Mouse (Mus musculus): ENCODE results near the gene Gm11937. TPM values are rescaled to one million over a fixed set of nuclear protein-coding genes. Genes with fewer than 3 reads are reported as not detected.

Gene Gm11937
- polyA plus RNA-seq, 1 experiment from 2014 or later = not detected

GRCm38 (mm10) chr11:99573164-99573563 lies 36.8 kb downstream of the Gm11937 start:
- H3K4me3 ChIP-seq = no peak overlapping the region
- H3K27me3 ChIP-seq (ENCODE audit: insufficient read depth, poor library complexity, severe bottlenecking) = no peaks in the 10 kb centered on the region
- peaks cover 4% of the 10 kb centered on the region; the same call in 1 of the 2 replicates for H3K4me1 ChIP-seq (replicated peaks)
- no peaks in the 10 kb centered on the region for H3K36me3 ChIP-seq
- 42% methylated on average over 4 of the region's 4 CpGs for WGBS
- no peak overlapping the region for H3K27ac ChIP-seq
- H3K9me3 ChIP-seq = no peaks in the 10 kb centered on the region
- DNase-seq (ENCODE audit: low spot score) = no peak

GRCm38 (mm10) chr11:99566530-99566929 lies 43.5 kb downstream of the Gm11937 start, which contains the start of gene Krtap3-1:
TSS of gene Krtap3-1 (minus strand) at chr11:99566630.
- WGBS = 91% methylated on average over 7 of the region's 7 CpGs
- Histone ChIP-seq H3K36me3 (no peaks in the 10 kb centered on the region), H3K27me3 (ENCODE audit: insufficient read depth, poor library complexity, severe bottlenecking) (no peaks in the 10 kb centered on the region), H3K9me3 (no peaks in the 10 kb centered on the region), H3K4me3 (no peak within 1 kb of the TSS), H3K27ac (no peak within 1 kb of the TSS), H3K4me1 (replicated peaks) (no peaks in the 10 kb centered on the region)
- DNase-seq (ENCODE audit: low spot score) = no peak

- DNase-seq (ENCODE audit: low spot score) = no peak
- Histone ChIP-seq H3K27me3 (ENCODE audit: insufficient read depth, poor library complexity, severe bottlenecking) (no peaks in the 10 kb centered on the region), H3K36me3 (no peaks in the 10 kb centered on the region), H3K4me3 (no peak overlapping the region), H3K4me1 (replicated peaks) (no peaks in the 10 kb centered on the region), H3K9me3 (no peaks in the 10 kb centered on the region), H3K27ac (no peak overlapping the region)
- WGBS = 81% methylated on average over 6 of the region's 6 CpGs
Measured at GRCm38 (mm10) chr11:99562580-99562979, 47.4 kb downstream of the Gm11937 start.

Other genes with a start within 250 kb of the Gm11937 start
- gene Krt28, start 235.3 kb downstream of the Gm11937 start, polyA plus RNA-seq (2016; fragmentation: Nextera tagmentation; extraction: Ambion mirVana) = 0.25 and 0.26 TPM in 2 replicates
- gene Krt10, start 220.8 kb downstream of the Gm11937 start, polyA plus RNA-seq (2016; fragmentation: Nextera tagmentation; extraction: Ambion mirVana) = 22.4 and 27.4 TPM in 2 replicates
- gene Krt12, start 187.9 kb downstream of the Gm11937 start, polyA plus RNA-seq (2016; fragmentation: Nextera tagmentation; extraction: Ambion mirVana) = 0.09 TPM in 1 of 2 replicates, not detected in the other
- 0.35 and 1.6 TPM in 2 replicates for gene Krt20, start 172.0 kb downstream of the Gm11937 start, polyA plus RNA-seq (2016; fragmentation: Nextera tagmentation; extraction: Ambion mirVana)
- gene Krt23, start 117.1 kb downstream of the Gm11937 start, polyA plus RNA-seq (2016; fragmentation: Nextera tagmentation; extraction: Ambion mirVana) = 0.24 TPM in 1 of 2 replicates, not detected in the other
- gene Krt39, start 88.9 kb downstream of the Gm11937 start, polyA plus RNA-seq (2016; fragmentation: Nextera tagmentation; extraction: Ambion mirVana) = not detected in 2 replicates
- gene Krt40, start 67.0 kb downstream of the Gm11937 start, polyA plus RNA-seq (2016; fragmentation: Nextera tagmentation; extraction: Ambion mirVana) = not detected in 2 replicates
- not detected in 2 replicates for gene Krtap3-3, start 59.3 kb downstream of the Gm11937 start, polyA plus RNA-seq (2016; fragmentation: Nextera tagmentation; extraction: Ambion mirVana)
- gene Krtap3-2, start 53.3 kb downstream of the Gm11937 start, polyA plus RNA-seq (2016; fragmentation: Nextera tagmentation; extraction: Ambion mirVana) = not detected in 2 replicates
- gene Gm11939, start 50.7 kb downstream of the Gm11937 start, polyA plus RNA-seq (2016; fragmentation: Nextera tagmentation; extraction: Ambion mirVana) = not detected in 2 replicates
- not detected in 2 replicates for gene Krtap3-1, start 43.6 kb downstream of the Gm11937 start, polyA plus RNA-seq (2016; fragmentation: Nextera tagmentation; extraction: Ambion mirVana)
- gene Krtap1-5, start 29.2 kb downstream of the Gm11937 start, polyA plus RNA-seq (2016; fragmentation: Nextera tagmentation; extraction: Ambion mirVana) = not detected in 2 replicates
- gene Krtap1-4, start 26.5 kb downstream of the Gm11937 start, polyA plus RNA-seq (2016; fragmentation: Nextera tagmentation; extraction: Ambion mirVana) = not detected in 2 replicates
- gene Krtap1-3, start 18.9 kb downstream of the Gm11937 start, polyA plus RNA-seq (2016; fragmentation: Nextera tagmentation; extraction: Ambion mirVana) = not detected in 2 replicates
- gene Krtap9-3, start 12.1 kb downstream of the Gm11937 start, polyA plus RNA-seq (2016; fragmentation: Nextera tagmentation; extraction: Ambion mirVana) = not detected in 2 replicates
- gene Gm11938, start 6.9 kb downstream of the Gm11937 start, polyA plus RNA-seq (2016; fragmentation: Nextera tagmentation; extraction: Ambion mirVana) = not detected in 2 replicates
- not detected in 2 replicates for gene Krtap2-4, start 4.7 kb upstream of the Gm11937 start, polyA plus RNA-seq (2016; fragmentation: Nextera tagmentation; extraction: Ambion mirVana)
- gene Gm11562, start 10.2 kb upstream of the Gm11937 start, polyA plus RNA-seq (2016; fragmentation: Nextera tagmentation; extraction: Ambion mirVana) = not detected in 2 replicates
- not detected in 2 replicates for gene Krtap4-1, start 18.0 kb upstream of the Gm11937 start, polyA plus RNA-seq (2016; fragmentation: Nextera tagmentation; extraction: Ambion mirVana)
- gene Krtap4-2, start 24.9 kb upstream of the Gm11937 start, polyA plus RNA-seq (2016; fragmentation: Nextera tagmentation; extraction: Ambion mirVana) = not detected in 2 replicates
- gene Krtap4-7, start 33.9 kb upstream of the Gm11937 start, polyA plus RNA-seq (2016; fragmentation: Nextera tagmentation; extraction: Ambion mirVana) = not detected in 2 replicates
- not detected in 2 replicates for gene Gm11555, start 40.0 kb upstream of the Gm11937 start, polyA plus RNA-seq (2016; fragmentation: Nextera tagmentation; extraction: Ambion mirVana)
- gene Gm11563, start 48.8 kb upstream of the Gm11937 start, polyA plus RNA-seq (2016; fragmentation: Nextera tagmentation; extraction: Ambion mirVana) = not detected in 2 replicates
- not detected in 2 replicates for gene Krtap4-6, start 55.8 kb upstream of the Gm11937 start, polyA plus RNA-seq (2016; fragmentation: Nextera tagmentation; extraction: Ambion mirVana)
- not detected in 2 replicates for gene Gm14190, start 80.6 kb upstream of the Gm11937 start, polyA plus RNA-seq (2016; fragmentation: Nextera tagmentation; extraction: Ambion mirVana)
- gene Gm14180, start 124.1 kb upstream of the Gm11937 start, polyA plus RNA-seq (2016; fragmentation: Nextera tagmentation; extraction: Ambion mirVana) = not detected in 2 replicates
- gene Gm11595, start 162.7 kb upstream of the Gm11937 start, polyA plus RNA-seq (2016; fragmentation: Nextera tagmentation; extraction: Ambion mirVana) = not detected in 2 replicates
- not detected in 2 replicates for gene Krtap4-8, start 170.5 kb upstream of the Gm11937 start, polyA plus RNA-seq (2016; fragmentation: Nextera tagmentation; extraction: Ambion mirVana)
- not detected in 2 replicates for gene Krtap4-9, start 175.0 kb upstream of the Gm11937 start, polyA plus RNA-seq (2016; fragmentation: Nextera tagmentation; extraction: Ambion mirVana)
- not detected in 2 replicates for gene Gm11596, start 183.3 kb upstream of the Gm11937 start, polyA plus RNA-seq (2016; fragmentation: Nextera tagmentation; extraction: Ambion mirVana)
- gene Gm11569, start 188.7 kb upstream of the Gm11937 start, polyA plus RNA-seq (2016; fragmentation: Nextera tagmentation; extraction: Ambion mirVana) = not detected in 2 replicates
- gene Gm11554, start 194.3 kb upstream of the Gm11937 start, polyA plus RNA-seq (2016; fragmentation: Nextera tagmentation; extraction: Ambion mirVana) = not detected in 2 replicates
- not detected in 2 replicates for gene Krtap4-13, start 199.7 kb upstream of the Gm11937 start, polyA plus RNA-seq (2016; fragmentation: Nextera tagmentation; extraction: Ambion mirVana)
- not detected in 2 replicates for gene Gm11564, start 205.5 kb upstream of the Gm11937 start, polyA plus RNA-seq (2016; fragmentation: Nextera tagmentation; extraction: Ambion mirVana)
- gene 2300003K06Rik, start 227.9 kb upstream of the Gm11937 start, polyA plus RNA-seq (2016; fragmentation: Nextera tagmentation; extraction: Ambion mirVana) = not detected in 2 replicates
- gene Krtap4-16, start 241.4 kb upstream of the Gm11937 start, polyA plus RNA-seq (2016; fragmentation: Nextera tagmentation; extraction: Ambion mirVana) = not detected in 2 replicates
- gene Gm11568, start 247.7 kb upstream of the Gm11937 start, polyA plus RNA-seq (2016; fragmentation: Nextera tagmentation; extraction: Ambion mirVana) = not detected in 2 replicates

Data from hindbrain, embryonic 10.5 days (tissue).